Mouse (Mus musculus) urinary bladder, postnatal 25 days (tissue): ENCODE data around the gene Hck.
A peak's percentile ranks its signal among the peaks of the same experiment; 100 is the strongest.

Experiments used
- DNase-seq: peaks from one replicate; pipeline ENCODE4 v3.0.0; 2022; ENCODE audit warnings: low spot score

Hck gene

DNA sequence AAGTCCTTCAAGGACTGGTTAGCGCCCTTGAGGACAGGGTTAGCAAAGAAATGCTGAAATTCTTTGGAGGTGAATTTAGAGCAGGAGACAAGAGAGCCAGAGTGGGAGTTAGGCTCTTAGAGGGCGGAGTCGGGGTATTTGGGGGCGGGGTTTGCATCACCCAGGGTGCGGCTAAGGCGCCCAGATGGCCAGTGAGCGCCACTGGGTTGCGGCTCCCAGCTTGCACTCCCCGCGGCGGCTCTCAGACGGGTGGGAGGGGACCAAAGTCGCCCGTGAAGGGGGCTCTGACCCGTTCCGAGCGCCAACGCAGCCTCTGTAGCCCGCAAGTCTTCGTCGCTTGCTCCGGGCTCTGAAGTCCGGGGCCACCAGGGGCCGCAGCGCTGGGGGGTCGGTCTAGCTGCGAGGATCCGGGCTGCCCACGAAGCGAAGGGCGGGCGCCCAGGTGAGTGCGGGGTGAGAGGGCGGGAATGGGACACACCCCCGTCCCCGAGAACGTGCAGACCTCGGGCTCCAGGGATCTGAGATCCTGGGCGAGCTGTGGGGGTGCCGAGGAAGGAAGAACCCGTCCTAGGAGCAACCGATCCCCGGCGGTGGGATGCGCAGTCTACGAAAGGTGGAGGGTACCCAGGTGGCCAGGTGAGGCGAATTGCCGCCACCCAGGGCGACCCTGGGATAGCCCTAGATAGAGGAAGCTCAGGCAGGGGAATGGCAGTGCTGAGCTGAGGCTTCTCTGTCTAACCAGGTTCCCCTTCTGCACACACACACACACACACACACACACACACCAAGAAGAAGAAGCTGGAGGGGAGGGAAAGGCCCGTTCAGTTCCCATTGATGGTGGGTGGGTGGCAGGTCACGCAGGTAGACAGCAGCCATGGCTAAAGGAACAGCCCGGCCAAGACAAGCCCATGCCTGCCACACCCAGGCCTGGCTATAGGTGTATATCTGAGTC, at the start of gene Hck:
Hck (plus strand) TSS at position 156 of the 952 bp plus-strand sequence.
- DNase-seq, result peak; percentile 60

DNA sequence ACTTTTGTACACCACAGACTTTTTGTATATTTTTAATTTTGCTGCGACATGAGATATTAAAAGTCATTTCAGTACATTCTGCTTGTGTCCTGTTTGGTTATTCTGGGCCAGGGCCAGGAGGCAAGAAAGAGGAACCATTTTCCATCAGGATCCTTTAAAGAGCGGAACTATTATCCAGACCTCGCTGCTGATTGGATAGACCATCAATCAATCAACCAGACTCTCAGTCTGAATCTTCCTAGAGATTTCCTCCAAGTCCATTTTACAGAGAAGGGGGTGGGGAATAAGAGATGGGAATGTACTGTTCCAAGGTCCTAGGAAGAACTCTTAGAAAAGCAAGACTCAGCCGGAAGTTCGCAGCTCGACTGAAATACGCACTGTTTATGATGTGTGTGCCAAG, 48.1 kb upstream of the Hck start:
- no peak for DNase-seq

DNA sequence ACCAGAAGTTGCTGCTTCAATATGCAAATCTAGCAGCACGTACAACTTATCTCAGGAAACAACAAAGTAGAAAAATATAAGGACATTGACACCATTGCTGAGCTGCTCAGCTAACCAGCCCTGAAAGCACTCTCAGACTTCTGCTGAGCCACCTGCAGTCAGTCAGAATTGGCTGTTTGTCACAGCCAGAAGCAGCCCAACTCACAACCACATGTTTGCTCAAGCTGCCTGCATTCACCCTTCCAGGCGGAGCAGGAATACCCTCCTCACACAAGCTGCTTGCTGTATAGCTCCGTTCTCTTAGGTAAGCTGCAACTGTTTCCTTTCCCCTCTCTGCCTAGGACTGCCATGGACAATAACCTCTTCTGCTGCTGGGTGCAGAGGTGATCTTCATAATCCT, 44.9 kb upstream of the Hck start:
- DNase-seq, result no peak

DNA sequence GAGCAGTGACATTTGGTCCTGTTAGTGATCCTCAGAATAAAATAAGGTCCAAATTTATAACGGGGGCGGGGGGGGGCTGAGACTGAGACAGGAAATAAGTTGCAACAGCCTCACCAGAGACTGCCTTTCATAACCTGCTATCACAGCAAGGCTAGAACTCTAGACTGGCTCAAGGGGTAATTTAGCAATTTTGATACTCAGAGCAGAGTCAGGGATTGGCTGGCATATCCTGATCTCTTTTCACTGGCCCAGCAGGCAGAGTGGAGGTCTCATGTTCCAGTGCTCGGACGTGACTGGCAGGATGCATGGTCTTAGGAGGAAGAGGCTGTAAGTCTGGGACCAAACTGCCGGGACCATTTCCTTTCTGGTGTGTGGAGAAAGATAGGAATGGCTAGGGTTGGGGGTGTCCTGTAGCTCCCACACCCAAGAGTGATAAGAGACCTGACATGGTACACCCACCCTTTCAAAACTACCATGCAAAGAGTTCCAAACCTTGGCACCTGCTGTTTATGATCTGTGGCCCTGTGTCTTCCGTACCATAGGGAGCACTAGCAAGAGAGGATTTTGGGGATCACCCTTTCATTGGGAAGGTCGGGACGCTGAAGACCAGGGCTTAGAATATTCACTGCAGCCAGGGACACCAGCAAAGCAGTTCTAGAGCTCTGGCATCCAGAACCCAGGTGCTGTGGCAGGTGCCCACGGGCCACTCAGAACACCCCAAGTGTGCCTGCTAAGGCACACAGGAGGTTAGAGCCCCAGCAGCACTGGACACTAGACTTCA, 43.9 kb upstream of the Hck start:
- no peak for DNase-seq

DNA sequence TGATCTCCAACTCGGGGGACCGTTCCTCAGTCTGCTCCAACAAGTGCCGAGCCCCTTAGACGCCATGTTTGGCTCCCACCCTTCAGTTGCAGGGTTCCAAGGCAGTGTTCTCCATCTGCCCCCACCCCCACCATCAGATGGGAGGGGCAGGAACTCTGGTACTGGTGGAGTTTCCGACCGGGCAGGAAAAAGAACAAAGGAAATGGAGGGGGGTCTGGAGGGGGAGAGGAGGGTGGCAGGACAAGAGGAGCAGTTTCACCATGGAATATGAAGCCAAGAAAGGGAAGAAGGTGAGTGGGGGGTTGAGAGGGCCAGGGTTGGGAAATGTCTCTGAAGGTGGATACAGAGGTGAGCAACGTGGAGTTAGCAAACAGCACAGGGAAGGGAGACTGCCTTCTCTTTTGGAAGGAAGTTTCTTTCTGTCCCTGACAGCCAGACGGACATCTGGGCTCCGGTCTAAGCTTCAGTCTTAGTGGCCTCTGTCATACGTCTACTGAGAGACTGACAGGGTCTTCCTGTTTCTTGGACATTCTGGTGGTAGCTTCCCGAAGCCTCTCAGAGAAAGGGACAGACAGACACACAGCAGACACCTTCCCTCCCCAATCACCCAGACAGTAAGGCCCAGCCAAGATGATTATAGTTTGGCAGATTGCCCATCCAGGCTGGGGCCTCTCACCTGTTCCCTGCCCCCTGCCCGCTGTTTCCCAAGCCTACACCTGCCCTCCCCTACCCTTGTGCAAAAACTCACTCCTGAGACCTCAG, 42.3 kb upstream of the Hck start, which contains the start of gene Ccm2l:
Ccm2l (plus strand) TSS at position 209 of the 762 bp plus-strand sequence.
- no peak for DNase-seq

DNA sequence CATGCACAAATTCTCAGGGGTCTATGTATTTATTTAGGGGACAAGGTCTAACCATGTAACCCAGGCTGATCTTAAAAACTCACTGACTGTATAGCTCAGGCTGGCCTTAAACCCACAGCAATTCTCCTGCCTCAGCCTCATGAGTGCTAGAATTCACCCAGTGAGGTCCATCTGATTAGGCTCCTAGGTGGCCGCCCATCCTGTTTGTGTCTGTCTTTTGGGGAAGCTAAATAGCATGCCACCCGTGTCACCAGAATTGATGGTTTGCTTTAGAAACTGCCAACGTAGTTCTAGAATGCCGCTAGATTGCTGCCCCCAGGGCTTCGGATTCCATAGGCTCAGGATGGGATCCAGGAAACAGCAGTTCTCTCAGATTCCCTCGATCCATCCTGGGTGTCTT, 41.3 kb upstream of the Hck start:
- DNase-seq, result no peak

DNA sequence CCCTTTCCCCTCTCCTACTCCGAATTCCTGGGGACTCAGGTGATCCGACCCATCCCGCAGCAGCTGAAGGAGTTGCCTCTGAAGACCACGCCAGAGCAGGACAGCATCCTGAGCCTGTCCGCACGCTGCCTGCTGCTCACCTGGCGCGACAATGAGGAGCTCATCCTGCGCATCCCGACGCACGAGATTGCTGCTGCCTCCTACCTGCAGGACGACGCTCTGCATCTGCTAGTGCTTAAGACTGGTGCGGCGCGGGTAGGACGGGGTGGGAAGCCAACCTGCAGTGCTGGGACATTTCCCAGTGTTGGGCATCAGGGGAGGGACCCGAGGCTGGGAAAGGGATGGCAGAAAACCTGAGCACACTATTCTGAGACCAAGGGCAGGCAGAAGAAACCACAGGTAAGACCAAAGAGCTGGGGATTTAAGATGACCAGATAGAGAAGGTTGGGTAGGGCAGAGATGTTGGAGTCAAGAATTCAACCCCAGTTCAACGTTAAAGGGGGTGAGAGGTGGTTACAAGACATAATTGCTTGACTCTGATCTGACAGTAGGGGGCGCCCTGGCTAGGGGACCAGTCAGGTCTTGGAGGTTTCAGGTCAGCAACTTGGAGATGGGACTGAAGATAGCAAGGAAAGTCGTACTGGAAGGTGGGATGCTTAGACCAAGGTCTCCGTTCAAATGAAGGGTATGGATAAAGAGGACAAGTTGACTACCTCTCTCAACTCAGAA, 37.3 kb upstream of the Hck start:
- peak; percentile 26 for DNase-seq

DNA sequence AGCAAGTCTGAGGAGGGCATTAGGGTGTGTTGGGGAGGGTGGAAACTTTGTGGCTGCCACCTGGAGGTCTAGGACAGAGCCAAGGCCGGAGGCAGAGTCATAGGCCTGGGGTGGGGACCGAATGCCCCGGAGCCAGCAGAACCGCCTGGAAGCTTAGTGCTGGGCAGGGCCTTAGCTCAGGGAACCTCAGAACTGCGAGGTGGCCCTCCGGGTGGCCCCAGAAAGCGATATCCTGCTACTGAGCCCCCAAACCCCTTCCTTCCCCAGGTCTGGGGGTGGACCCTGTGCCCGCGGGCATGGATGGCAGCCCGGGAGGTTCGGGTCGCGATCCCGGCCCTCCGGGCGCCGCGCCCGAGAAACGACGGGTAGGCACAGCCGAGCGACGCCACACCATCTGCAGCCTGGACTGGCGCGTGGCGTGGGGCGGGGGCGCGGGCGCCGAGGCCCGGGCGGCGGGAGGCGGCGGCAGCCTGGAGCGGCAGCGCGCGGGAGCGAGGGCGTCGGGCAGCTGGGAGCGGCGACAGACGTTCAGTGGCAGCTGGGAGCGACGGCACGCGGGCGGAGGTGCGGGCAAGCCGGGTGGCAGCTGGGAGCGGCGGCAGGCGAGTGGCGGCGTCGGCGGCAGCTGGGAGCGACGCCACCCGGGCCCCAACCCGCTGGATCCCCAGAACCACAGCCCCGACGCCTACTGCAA, 36.6 kb upstream of the Hck start:
- no peak for DNase-seq

DNA sequence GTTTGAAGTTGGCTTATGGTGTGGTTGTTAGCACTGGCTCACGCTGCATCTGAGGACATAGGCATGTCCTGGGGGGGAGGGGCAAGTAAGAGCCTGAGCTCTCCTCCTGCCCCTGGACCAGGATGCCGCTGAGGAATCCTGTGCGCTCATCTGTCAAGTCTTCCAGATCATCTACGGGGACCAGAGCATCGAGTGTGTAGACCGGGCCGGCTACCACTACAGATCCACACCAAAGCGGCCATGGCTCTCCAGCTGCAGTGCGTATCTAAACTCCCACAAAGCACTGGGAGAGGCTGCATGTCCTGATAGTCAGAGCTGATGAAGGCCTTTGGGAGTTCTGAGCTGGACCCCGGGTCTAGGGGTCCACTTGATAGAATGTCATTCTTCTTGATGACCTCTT, 33.6 kb upstream of the Hck start:
- no peak for DNase-seq

DNA sequence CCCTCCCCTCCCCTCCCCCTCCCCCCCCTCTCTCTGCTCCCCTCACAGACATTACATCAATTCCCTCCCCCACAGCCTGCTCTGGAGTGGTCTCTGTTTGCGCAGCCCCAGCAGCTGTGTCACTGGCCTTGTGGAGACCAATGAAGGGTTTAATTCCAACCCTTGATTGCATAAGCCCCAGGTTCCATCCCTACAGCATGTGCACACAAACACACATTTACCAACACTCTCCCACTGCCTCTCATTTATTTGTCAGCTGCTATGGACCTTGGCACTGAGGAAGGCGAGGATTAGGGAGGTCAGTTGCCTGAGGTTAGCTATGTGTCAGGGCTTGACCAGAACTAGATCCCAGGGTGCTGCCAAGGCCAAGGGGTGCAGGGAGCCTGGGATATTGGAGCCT, 32.3 kb upstream of the Hck start:
- DNase-seq, result no peak

DNA sequence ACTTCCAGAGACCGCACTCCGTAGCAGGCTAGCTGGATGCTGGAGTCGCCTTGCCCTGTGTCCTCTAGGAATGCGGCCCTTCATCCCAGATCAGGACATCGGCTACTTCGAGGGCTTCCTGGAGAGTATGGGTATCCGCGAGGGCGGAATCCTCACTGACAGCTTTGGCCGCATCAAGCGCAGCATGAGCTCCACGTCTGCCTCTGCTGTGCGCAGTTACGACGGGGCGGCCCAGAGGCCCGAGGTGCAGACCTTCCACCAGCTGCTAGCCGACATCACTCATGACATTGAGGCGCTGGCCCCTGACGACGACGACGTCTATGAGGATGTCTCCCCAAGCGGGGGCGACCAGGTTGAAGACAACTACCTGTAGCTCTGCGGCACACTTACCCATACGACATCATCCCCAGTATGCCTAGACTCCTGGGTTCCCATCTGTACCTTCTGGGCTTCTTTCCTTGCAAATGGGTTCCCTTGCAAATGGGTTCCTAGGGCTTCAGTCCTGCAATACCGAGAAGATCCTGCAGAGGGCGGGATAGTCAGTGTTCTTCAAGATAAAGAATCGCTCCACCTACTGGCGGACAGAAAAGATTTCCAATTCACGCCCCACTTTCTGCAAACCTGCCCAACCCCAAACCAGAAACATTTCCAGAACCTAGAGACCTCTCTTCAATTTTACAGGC, 27.3 kb upstream of the Hck start:
- peak; percentile 73 for DNase-seq

DNA sequence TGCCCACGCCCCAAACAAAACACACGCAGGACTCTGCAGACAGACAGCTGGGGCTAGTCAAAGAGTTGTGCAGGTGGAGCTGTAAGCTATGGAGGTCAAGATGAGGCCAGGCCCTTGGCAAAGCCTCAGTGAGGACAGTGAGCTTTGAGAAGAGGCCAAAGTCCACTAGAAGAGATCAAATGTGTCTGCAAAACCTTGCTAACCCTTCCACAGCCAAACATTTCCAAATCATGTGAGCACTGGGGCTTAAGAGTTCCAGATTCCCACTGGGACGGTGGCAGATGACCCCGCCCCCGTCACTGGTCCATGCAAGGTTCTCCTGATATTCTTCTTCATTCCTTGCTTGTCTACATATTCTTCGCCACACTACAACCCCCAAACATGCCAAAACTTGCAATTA, 26.4 kb upstream of the Hck start:
- DNase-seq, result no peak

DNA sequence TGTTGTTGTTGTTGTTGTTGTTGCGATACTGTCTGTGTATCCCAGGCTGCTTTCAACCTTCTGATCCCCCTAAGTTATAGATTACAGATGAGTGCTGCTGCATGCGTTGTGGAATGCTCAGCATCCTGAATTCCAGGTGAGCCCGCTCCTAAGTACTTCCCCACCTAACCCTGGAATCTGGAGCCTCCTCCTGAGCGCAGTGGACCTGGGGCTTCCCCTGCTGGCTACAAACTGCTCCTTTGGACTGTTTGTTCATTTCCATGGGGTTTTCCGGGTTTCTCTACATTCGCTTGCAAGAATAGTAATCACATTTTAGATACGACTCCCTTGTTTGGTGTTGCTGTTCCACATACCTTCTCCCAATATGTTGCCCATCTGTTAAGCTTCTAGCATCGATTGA, 25.0 kb upstream of the Hck start:
- no peak for DNase-seq

DNA sequence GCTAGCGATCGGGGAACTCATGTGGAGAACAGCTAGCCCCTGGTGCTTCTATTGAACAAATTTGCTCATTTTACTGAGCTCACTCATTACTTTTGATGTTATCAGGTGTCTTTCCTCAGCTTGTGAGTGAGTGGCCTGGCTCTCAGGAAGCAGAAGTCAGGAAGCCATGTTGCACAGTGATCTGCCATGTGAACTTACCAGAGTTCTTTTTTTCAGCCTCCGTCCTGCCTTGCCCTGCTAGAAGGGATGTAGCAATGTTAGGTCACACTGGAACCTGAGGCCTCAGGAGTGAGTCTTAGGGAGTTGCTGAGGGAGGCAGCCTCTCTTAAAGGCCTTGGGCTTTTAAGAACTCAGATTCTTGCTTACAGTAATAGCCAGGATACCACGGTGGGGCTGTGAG, 24.4 kb upstream of the Hck start:
- no peak for DNase-seq

DNA sequence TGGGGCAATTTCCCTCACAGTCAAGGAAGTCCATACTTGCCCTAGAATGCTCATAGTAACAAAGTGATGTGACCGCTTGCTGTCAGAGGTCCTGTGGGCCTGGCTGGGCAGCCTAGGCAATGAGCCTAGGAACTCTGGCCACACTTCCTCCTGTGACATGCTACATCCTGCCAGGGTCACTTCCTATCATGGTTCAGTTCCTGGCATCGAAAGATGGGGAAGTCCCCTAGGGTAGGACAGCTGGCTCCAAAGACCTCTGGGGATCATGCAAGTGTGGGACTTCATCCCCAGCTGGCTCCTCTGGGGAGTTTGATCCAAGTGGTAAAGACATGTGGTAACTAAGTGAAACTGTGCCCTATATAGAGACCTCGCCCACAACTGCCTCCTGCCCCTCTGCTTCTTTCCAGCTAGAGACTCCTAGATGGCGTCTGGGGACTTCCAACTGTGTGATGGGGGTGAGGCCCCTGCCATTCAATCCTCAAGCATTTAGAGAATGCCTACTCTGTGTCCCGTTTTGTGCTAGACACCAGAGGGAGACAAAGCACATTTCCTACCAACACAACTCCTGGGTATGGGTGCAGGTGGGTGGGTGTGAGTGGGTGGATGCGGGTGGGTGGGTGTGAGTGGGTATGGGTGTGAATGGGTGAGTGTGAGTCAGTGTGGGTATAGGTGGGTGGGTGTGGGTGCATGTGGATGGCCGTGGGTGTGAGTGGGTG, 23.8 kb upstream of the Hck start:
- no peak for DNase-seq

DNA sequence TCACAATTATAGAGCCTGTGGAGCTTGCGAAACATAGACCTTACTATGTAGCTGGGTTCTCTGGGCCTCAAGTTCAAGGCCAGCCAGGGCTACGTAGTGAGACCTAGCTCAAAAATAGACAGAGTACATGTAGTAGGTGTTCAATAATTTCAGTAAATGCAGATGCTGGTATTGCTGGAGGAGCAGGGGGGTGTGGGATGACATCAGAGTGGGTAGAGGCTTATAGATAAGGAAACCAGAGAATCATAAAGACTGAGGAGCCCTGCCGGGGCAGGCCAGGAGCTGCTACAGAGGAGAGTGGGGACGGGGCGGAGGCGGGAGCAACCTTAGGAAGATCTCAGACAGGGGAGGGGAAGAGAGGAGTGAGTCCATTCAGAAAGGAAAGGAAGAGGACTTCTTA, 22.7 kb upstream of the Hck start:
- no peak for DNase-seq

DNA sequence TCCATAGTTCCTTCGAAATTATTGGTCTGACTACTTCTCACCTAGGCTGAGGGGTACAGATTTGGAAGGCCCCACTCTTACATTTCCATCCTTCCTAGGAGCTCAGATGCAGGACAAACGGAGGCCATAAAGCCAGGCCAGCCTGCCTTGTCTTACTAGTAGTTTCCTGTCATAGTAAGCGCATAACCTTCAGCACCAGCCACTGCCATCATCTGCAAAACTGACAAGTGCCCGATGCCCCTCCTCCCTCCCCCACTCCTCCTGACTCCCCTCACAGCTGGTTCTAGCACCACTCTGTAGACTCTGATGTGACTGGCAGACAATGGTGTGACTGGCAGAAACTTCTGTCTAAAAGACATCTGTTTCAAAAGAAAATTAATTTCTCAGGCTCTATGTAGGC, 22.1 kb upstream of the Hck start:
- DNase-seq, result no peak

DNA sequence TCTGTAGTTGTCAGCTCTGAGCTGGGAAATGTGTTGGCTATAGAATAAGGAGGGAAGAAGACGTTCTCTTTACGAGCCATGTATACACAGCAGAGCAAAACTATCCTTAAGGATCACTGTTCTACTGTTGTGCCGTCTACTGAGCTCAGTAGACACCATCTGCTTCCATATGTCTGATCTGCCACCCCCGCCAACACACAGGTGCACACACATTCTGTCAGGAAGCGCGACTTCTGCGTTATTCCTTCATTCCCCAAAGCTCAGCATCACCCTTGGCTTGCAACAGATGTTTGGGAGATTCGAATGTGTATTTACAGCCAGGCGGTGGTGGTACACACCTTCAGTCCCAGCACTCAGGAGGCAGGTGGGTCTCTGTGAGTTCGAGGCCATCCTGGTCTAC, 21.2 kb upstream of the Hck start:
- no peak for DNase-seq

DNA sequence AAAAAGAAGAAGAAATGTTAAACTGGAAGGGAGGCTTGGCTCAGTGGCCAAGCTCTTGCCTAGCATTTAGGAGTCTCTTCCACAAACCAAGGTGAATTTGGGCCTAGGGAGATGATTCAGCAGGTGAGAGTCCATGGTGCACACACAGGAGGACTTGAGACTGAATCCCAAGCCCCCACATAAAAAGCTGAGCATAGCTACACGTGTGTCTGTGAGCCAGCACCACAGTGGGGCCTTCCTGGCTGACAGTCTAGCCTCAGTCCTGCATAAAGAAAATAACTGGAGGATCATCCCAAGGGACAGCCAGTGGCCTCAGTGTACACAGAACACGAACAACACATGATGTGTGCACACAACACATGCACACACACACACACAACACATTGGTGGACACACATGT, 19.0 kb upstream of the Hck start:
- no peak for DNase-seq
